Mouse (Mus musculus): ENCODE results near the gene Cars. TPM values are rescaled to one million over a fixed set of nuclear protein-coding genes. Genes with fewer than 3 reads are reported as not detected.
A peak's percentile ranks its signal among the peaks of the same experiment; 100 is the strongest.

Gene Cars
- total and polyA plus RNA-seq, 2 experiments from 2014 or later = 44.5 to 76.2 TPM

GRCm38 (mm10) chr7:143514416-143514768 is 85.5 kb downstream of the Cars start:
- WGBS = 97% methylated on average over 4 of the region's 4 CpGs
- Histone ChIP-seq H3K27me3 (ENCODE audit: insufficient read depth, low read length) (no peaks in the 10 kb centered on the region), H3K4me3 (ENCODE audit: low read depth, low read length) (no peak overlapping the region), H3K9me3 (ENCODE audit: low read length) (no peaks in the 10 kb centered on the region), H3K36me3 (ENCODE audit: insufficient read depth, low read length) (peaks cover 57% of the 10 kb centered on the region), H3K9ac (replicated peaks; ENCODE audit: low read length, poor library complexity, severe bottlenecking) (no peak overlapping the region), H3K27ac (ENCODE audit: low read depth, low read length) (no peak overlapping the region), H3K4me2 (ENCODE audit: low read depth, low read length, poor library complexity, severe bottlenecking) (no peak overlapping the region), H3K4me1 (ENCODE audit: insufficient read depth, low read length) (no peaks in the 10 kb centered on the region)
- DNase-seq (ENCODE audit: low spot score) = no peak
- ATAC-seq (ENCODE audit: low FRiP score) = no peak
- TF ChIP-seq CTCF (IDR thresholded peaks at IDR 0.05) = no peak

DNA sequence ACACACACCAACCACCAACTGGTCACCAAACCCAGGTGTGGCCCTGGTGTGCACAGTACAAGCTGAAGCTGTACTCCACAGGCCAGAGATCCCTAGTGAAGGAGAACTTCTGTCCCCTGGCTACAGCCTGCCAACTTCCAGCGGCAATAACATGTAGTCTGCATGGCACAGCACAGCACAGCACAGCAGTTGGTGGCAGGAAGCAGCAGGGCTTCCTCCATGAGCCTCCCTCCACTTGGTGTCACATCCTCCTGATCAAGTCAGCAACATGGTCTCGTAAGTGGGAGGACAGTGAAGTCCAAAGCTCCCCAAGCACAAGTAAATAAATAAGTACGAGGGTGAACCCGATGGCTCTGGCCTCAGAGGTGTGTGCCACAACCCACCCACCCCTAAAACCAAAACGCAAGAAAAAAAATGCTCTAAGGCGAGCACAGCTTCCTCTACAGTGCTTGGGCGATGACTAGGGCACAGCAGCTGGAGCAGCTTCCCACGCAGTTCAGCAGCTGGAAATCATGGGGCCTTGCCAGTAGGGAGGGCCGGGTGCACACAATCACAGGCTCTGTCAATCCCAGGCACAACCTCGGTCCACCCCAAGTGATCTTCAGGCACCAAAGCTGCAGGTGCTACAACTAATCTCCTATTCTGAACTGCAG is 86.0 kb downstream of the Cars start:
- Histone ChIP-seq H3K9me3 (ENCODE audit: low read length) (no peaks in the 10 kb centered on the region), H3K4me3 (ENCODE audit: low read depth, low read length) (no peak overlapping the region), H3K36me3 (ENCODE audit: insufficient read depth, low read length) (peaks cover 52% of the 10 kb centered on the region), H3K27ac (ENCODE audit: low read depth, low read length) (no peak overlapping the region), H3K4me1 (ENCODE audit: insufficient read depth, low read length) (no peaks in the 10 kb centered on the region), H3K9ac (replicated peaks; ENCODE audit: low read length, poor library complexity, severe bottlenecking) (no peak overlapping the region), H3K27me3 (ENCODE audit: insufficient read depth, low read length) (no peaks in the 10 kb centered on the region), H3K4me2 (ENCODE audit: low read depth, low read length, poor library complexity, severe bottlenecking) (no peak overlapping the region)
- no peak for TF ChIP-seq CTCF (IDR thresholded peaks at IDR 0.05)
- 94% methylated on average over 10 of the region's 10 CpGs for WGBS
- no peak for DNase-seq (ENCODE audit: low spot score)
- ATAC-seq (ENCODE audit: low FRiP score) = no peak

DNA sequence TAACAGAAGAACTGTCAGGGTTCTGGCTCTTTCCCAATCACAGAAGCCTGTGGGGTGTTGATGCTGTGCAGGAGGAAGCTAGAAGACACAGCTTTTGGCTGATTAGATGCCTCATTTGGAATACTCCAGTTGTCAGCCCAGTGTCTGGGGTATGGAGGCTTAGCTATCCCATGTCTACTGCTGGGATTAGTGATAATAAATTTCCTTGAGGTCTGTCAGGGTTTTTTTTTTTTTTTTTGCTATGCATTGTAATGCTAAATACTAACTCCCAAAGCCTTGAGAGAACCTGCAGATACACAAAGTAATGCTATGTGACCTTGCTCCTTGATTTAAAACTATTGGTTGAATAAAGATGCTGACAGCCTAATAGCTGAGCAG is 88.6 kb downstream of the Cars start:
- ATAC-seq (ENCODE audit: low FRiP score) (no peak), DNase-seq (ENCODE audit: low spot score) (no peak)
- Histone ChIP-seq H3K4me2 (ENCODE audit: low read depth, low read length, poor library complexity, severe bottlenecking) (no peak overlapping the region), H3K27me3 (ENCODE audit: insufficient read depth, low read length) (no peaks in the 10 kb centered on the region), H3K4me3 (ENCODE audit: low read depth, low read length) (no peak overlapping the region), H3K9me3 (ENCODE audit: low read length) (no peaks in the 10 kb centered on the region), H3K27ac (ENCODE audit: low read depth, low read length) (no peak overlapping the region), H3K9ac (replicated peaks; ENCODE audit: low read length, poor library complexity, severe bottlenecking) (no peak overlapping the region), H3K4me1 (ENCODE audit: insufficient read depth, low read length) (no peaks in the 10 kb centered on the region), H3K36me3 (ENCODE audit: insufficient read depth, low read length) (peaks cover 28% of the 10 kb centered on the region)
- TF ChIP-seq CTCF (IDR thresholded peaks at IDR 0.05) = no peak

DNA sequence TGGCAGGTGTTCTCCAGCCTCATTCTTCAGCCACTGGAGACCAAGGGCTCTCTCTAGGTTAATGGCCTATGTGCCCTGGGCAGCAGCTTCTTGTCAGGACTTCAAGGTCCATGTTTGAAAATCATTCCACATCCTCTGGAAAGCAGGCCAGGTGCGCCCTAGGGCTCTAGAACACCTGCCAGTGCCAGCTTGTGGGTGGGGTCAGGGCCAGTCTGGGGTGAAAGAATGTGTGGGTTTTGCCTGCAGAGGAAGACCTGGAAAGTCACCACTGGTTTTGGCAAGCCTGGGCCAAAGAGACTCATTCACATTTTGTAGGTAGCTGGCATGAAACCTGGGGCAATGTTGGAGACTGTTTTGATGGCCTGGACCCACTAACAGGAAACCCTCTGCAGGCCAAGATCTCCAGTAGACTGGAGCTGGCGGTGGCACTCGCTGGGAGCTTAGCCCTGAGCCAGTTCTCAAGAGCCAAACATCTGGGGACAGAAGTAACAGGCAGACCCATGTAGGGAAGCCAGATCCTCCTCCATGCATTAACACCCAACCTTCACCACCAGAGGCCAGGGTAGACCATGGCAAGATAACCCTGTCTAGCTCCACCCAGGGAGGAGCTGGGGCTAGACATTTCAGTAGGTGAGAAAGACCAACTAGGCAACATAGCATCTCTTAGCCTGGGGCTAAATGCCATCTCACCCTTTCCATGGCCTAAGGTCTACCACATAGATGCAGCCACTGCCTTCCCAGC is 89.1 kb downstream of the Cars start:
- no peak overlapping the region for H3K9ac ChIP-seq (replicated peaks; ENCODE audit: low read length, poor library complexity, severe bottlenecking)
- ATAC-seq (ENCODE audit: low FRiP score) (no peak), DNase-seq (ENCODE audit: low spot score) (no peak)
- no peaks in the 10 kb centered on the region for H3K9me3 ChIP-seq (ENCODE audit: low read length)
- no peaks in the 10 kb centered on the region for H3K27me3 ChIP-seq (ENCODE audit: insufficient read depth, low read length)
- no peak overlapping the region for H3K4me2 ChIP-seq (ENCODE audit: low read depth, low read length, poor library complexity, severe bottlenecking)
- 88% methylated on average over 3 of the region's 3 CpGs for WGBS
- peaks cover 27% of the 10 kb centered on the region for H3K36me3 ChIP-seq (ENCODE audit: insufficient read depth, low read length)
- H3K27ac ChIP-seq (ENCODE audit: low read depth, low read length) = no peak overlapping the region
- 0 out of 2 replicates have a peak, but pooled peaks have one; percentile 9 for TF ChIP-seq CTCF (IDR thresholded peaks at IDR 0.05)
- no peak overlapping the region for H3K4me3 ChIP-seq (ENCODE audit: low read depth, low read length)
- no peaks in the 10 kb centered on the region for H3K4me1 ChIP-seq (ENCODE audit: insufficient read depth, low read length)

DNA sequence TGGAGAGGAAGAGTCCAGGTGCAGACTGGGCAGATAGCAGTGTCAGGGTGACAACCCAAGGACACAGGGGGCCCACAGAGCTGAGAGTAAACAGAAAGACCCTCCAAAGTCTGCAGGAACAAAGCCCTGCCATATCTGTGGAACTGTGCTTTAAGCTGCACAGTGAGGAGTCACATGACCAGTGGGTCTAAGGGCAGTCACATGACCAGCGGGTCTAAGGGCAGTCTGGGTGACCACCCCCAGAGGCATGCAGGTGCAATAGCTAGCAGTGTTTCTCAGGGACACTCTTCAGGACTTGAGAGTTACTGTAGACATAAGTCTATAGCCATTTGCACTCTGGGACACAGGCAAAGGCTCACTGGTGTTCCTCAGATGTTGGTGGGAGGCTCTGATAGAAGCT is 90.3 kb downstream of the Cars start:
- 90% methylated on average over 1 of the region's 1 CpGs for WGBS
- Histone ChIP-seq H3K27ac (ENCODE audit: low read depth, low read length) (no peak overlapping the region), H3K27me3 (ENCODE audit: insufficient read depth, low read length) (peaks cover 7% of the 10 kb centered on the region; the same call in 1 of the 2 replicates), H3K4me3 (ENCODE audit: low read depth, low read length) (no peak overlapping the region), H3K9me3 (ENCODE audit: low read length) (no peaks in the 10 kb centered on the region), H3K9ac (replicated peaks; ENCODE audit: low read length, poor library complexity, severe bottlenecking) (no peak overlapping the region), H3K4me1 (ENCODE audit: insufficient read depth, low read length) (no peaks in the 10 kb centered on the region), H3K4me2 (ENCODE audit: low read depth, low read length, poor library complexity, severe bottlenecking) (no peak overlapping the region), H3K36me3 (ENCODE audit: insufficient read depth, low read length) (peaks cover 15% of the 10 kb centered on the region)
- DNase-seq (ENCODE audit: low spot score) (no peak), ATAC-seq (ENCODE audit: low FRiP score) (no peak)
- TF ChIP-seq CTCF (IDR thresholded peaks at IDR 0.05) = no peak

Small RNAs within 50 kb of the gene (microRNA-seq; reads per million reads assigned to microRNA genes)
- 3.7 reads per million, percentile 4 among the genes with 10 or more reads in this experiment for gene Mir7064 (ENCODE audit: borderline number of aligned reads)

Other genes with a start within 250 kb of the Cars start
- 107 and 131 TPM in 2 replicates for gene Cdkn1c, start 139.0 kb downstream of the Cars start, total RNA-seq (2014; rRNA removed)
- 111 and 115 TPM in 2 replicates for gene Cdkn1c, start 139.0 kb downstream of the Cars start, polyA plus RNA-seq (2015; fragmentation: Nextera tagmentation; extraction: Ambion mirVana)
- 0.33 and 0.47 TPM in 2 replicates for gene Slc22a18, start 126.4 kb downstream of the Cars start, total RNA-seq (2014; rRNA removed)
- 0.71 and 0.86 TPM in 2 replicates for gene Slc22a18, start 126.4 kb downstream of the Cars start, polyA plus RNA-seq (2015; fragmentation: Nextera tagmentation; extraction: Ambion mirVana)
- 10.0 TPM in 1 of 2 replicates, not detected in the other for gene Phlda2, start 96.9 kb downstream of the Cars start, total RNA-seq (2014; rRNA removed)
- 0.51 TPM in 1 of 2 replicates, not detected in the other for gene Phlda2, start 96.9 kb downstream of the Cars start, polyA plus RNA-seq (2015; fragmentation: Nextera tagmentation; extraction: Ambion mirVana)
- gene Nap1l4, start 51.0 kb downstream of the Cars start, total RNA-seq (2014; rRNA removed) = 138 and 173 TPM in 2 replicates
- 258 and 263 TPM in 2 replicates for gene Nap1l4, start 51.0 kb downstream of the Cars start, polyA plus RNA-seq (2015; fragmentation: Nextera tagmentation; extraction: Ambion mirVana)
- gene Tnfrsf26, start 28.6 kb upstream of the Cars start, total RNA-seq (2014; rRNA removed) = 0.09 and 0.11 TPM in 2 replicates
- gene Tnfrsf26, start 28.6 kb upstream of the Cars start, polyA plus RNA-seq (2015; fragmentation: Nextera tagmentation; extraction: Ambion mirVana) = 0.05 and 0.10 TPM in 2 replicates
- gene Tnfrsf22, start 49.6 kb upstream of the Cars start, total RNA-seq (2014; rRNA removed) = 1.6 and 2.6 TPM in 2 replicates
- gene Tnfrsf22, start 49.6 kb upstream of the Cars start, polyA plus RNA-seq (2015; fragmentation: Nextera tagmentation; extraction: Ambion mirVana) = 4.9 and 6.7 TPM in 2 replicates
- 1.2 and 1.6 TPM in 2 replicates for gene Tnfrsf23, start 85.8 kb upstream of the Cars start, total RNA-seq (2014; rRNA removed)
- 0.93 and 1.7 TPM in 2 replicates for gene Tnfrsf23, start 85.8 kb upstream of the Cars start, polyA plus RNA-seq (2015; fragmentation: Nextera tagmentation; extraction: Ambion mirVana)
- 47.7 and 52.6 TPM in 2 replicates for gene Osbpl5, start 156.9 kb upstream of the Cars start, total RNA-seq (2014; rRNA removed)
- 26.7 and 30.2 TPM in 2 replicates for gene Osbpl5, start 156.9 kb upstream of the Cars start, polyA plus RNA-seq (2015; fragmentation: Nextera tagmentation; extraction: Ambion mirVana)
- 0.14 and 0.27 TPM in 2 replicates for gene Mrgprg, start 166.9 kb upstream of the Cars start, total RNA-seq (2014; rRNA removed)
- gene Mrgprg, start 166.9 kb upstream of the Cars start, polyA plus RNA-seq (2015; fragmentation: Nextera tagmentation; extraction: Ambion mirVana) = not detected in 2 replicates
- gene Mrgpre, start 184.4 kb upstream of the Cars start, total RNA-seq (2014; rRNA removed) = 8.0 and 10.1 TPM in 2 replicates
- 11.6 and 12.4 TPM in 2 replicates for gene Mrgpre, start 184.4 kb upstream of the Cars start, polyA plus RNA-seq (2015; fragmentation: Nextera tagmentation; extraction: Ambion mirVana)
- 6.9 and 13.1 TPM in 2 replicates for gene Nadsyn1, start 222.8 kb upstream of the Cars start, total RNA-seq (2014; rRNA removed)
- 3.5 and 5.8 TPM in 2 replicates for gene Nadsyn1, start 222.8 kb upstream of the Cars start, polyA plus RNA-seq (2015; fragmentation: Nextera tagmentation; extraction: Ambion mirVana)
- gene Dhcr7, start 223.1 kb upstream of the Cars start, total RNA-seq (2014; rRNA removed) = 63.4 and 66.0 TPM in 2 replicates
- gene Dhcr7, start 223.1 kb upstream of the Cars start, polyA plus RNA-seq (2015; fragmentation: Nextera tagmentation; extraction: Ambion mirVana) = 74.7 and 80.4 TPM in 2 replicates

Data from midbrain, postnatal 0 days (tissue).